Mouse (Mus musculus): Measurements from ENCODE around the gene Mkrn3. TPM values are rescaled to one million over a fixed set of nuclear protein-coding genes. Genes with fewer than 3 reads are reported as not detected.

Gene Mkrn3
- 25.2 and 26.4 TPM in 2 replicates for polyA plus RNA-seq (2016; fragmentation: Nextera tagmentation; extraction: Ambion mirVana)

DNA sequence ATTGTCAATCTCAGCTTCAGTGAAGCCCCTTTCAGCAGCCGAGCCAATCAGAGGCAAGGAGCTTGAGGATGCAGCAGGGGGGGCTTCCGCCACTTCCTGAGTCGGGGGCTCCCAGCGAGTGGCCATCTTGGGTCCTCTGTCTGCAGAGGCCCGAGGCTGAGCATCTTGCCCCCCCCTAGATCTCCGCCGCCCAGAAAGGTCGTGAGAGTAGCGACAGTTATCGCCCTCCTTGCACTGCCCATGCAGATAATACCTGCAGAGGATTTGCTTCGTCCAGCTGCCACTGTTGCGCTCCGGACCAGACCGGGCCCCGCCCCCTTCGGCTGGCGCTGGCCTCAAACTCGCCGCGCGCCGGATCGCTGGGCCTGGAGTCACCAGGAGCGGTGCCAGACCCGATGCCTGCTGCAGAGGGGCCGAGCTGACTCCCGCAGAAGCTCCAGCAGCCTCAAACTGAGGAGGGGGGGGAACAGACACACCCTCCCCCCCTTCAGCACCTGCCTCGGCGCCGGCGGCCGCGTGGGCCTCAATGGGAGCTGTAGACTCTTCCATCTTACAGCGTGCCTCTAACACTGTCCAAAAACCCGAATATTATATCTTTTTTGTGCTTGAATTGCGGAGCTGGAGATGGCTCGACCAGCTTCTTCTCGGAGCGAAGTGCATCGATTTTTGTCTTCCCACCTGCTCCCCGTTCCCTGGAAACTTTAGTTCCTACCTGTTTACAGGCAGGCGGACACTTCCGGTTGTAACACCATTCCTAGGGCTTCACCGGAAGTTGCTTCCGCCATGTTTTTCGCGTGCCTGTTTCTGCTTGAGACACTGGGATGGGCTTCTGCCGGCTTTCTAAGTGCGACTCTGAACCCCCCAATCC lies at the start of gene Mkrn3:
TSS of gene Mkrn3 (minus strand) at position 647 of the 868 bp plus-strand sequence.
- Histone ChIP-seq H3K36me3 (no peaks in the 10 kb centered on the region), H3K4me3 (peak within 1 kb of the TSS; percentile 72), H3K27ac (replicated peaks) (peak within 1 kb of the TSS; percentile 96), H3K9ac (replicated peaks) (peak within 1 kb of the TSS; percentile 88), H3K4me2 (replicated peaks) (peak within 1 kb of the TSS; percentile 64), H3K9me3 (peaks cover 16% of the 10 kb centered on the region; the same call in 1 of the 2 replicates), H3K4me1 (no peaks in the 10 kb centered on the region), H3K27me3 (no peaks in the 10 kb centered on the region)
- WGBS, result 20% methylated on average over 49 of the region's 49 CpGs
- ATAC-seq (ENCODE audit: low FRiP score, low read depth), result peak; percentile 78

DNA sequence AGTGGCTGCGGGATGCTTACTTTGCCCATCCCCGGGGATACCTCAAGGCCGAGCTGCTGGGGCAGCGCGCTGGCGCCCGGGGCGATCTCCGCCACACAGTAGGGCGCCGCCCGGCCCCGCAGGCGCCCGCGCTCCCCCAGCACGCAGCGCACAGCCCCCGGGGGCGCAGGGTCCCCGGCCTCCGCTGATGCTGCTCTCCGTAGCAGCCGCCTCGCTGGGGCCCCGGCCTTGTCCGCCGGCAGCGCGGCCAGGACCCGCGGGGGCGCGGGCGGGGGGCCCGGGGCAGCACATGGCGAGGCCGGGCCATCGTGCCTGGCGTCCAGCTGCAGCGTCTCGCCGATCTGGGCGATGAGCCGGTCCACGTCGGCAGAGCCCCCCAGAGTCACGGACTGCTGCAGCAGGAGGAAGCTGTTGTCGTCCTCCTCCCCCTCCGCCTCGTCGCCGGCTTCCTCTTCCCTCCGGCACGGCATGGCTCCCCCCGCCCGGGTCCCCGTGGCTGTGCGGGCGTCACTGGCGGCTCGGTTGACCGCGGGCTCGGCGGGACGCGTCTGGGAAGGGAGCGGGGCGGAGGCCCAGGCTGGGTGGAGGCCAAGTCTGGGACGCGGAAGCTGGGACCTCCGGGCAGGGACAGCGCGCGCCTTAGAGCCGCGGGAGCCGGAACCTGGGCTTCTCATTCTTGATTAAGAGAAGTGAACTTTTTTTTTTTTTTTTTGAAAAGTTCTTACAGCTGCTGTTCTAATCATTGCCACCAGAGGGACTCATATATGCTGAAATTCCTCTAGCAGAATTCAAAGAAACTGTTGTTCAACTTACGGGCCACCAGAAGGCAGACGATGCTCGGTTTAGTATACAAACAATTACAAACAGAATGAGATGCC lies 44.2 kb upstream of the Mkrn3 start, which contains the start of gene Peg12:
TSS of gene Peg12 (minus strand) at position 633 of the 878 bp plus-strand sequence.
- Histone ChIP-seq H3K36me3 (no peaks in the 10 kb centered on the region), H3K4me2 (replicated peaks) (peak within 1 kb of the TSS; percentile 54), H3K4me1 (peaks cover 5% of the 10 kb centered on the region; the same call in 1 of the 2 replicates), H3K9me3 (peaks cover 14% of the 10 kb centered on the region; the same call in 1 of the 2 replicates), H3K4me3 (peak within 1 kb of the TSS; percentile 71), H3K9ac (replicated peaks) (peak within 1 kb of the TSS; percentile 93), H3K27me3 (no peaks in the 10 kb centered on the region), H3K27ac (replicated peaks) (peak within 1 kb of the TSS; percentile 93)
- ATAC-seq (ENCODE audit: low FRiP score, low read depth), result peak; percentile 78
- 13% methylated on average over 77 of the region's 82 CpGs for WGBS

DNA sequence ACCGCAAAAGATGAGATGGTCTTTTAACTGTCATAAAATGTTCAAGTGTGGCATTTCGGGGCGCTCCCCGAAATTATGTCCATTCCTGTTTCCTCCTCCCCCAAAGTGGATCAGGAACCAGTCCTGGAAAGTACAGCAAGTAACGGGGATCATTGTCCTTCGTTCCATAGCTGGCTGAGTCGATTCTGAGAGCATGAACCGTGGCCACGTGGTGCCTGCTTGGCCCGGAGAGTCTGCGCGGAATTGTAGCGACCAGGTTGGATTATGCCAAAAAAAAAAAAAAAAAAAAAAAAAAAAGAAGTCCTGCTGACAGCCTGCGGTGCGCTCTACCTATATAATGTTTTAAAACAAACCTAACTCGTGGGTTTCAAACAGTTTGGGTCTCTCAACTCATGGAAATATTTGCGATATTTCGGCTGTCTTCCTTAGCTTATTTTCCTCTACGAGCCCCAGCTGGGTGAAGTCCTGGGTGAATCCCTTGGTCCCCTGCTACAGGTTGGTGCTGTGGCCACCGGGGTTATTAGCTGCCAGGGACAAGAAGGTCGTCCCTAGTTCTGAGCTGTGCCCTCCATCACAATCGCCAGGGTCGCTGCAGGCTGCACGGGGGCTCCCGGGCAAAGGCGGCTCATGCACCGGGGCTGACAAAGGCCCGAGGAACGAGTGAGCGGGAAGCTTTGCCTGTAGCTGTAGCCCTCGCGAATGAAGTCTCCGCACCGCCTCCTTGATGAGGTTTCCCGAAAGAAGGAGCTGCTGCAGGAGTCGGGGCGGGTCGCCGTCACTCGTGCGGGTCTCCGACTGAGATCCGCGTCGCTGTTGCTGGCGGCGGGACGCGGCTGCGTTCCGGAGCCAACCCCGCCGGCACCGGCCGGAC lies 43.3 kb upstream of the Mkrn3 start:
- Histone ChIP-seq H3K27ac (replicated peaks) (peak overlapping the region; percentile 93), H3K36me3 (no peaks in the 10 kb centered on the region), H3K9me3 (peaks cover 14% of the 10 kb centered on the region; the same call in 1 of the 2 replicates), H3K4me1 (peaks cover 5% of the 10 kb centered on the region; the same call in 1 of the 2 replicates), H3K4me3 (peak overlapping the region; percentile 71), H3K27me3 (no peaks in the 10 kb centered on the region), H3K4me2 (replicated peaks) (peak overlapping the region; percentile 54), H3K9ac (replicated peaks) (peak overlapping the region; percentile 93)
- peak; percentile 4; the same call in 1 of the 2 replicates for ATAC-seq (ENCODE audit: low FRiP score, low read depth)
- WGBS, result 29% methylated on average over 55 of the region's 55 CpGs

DNA sequence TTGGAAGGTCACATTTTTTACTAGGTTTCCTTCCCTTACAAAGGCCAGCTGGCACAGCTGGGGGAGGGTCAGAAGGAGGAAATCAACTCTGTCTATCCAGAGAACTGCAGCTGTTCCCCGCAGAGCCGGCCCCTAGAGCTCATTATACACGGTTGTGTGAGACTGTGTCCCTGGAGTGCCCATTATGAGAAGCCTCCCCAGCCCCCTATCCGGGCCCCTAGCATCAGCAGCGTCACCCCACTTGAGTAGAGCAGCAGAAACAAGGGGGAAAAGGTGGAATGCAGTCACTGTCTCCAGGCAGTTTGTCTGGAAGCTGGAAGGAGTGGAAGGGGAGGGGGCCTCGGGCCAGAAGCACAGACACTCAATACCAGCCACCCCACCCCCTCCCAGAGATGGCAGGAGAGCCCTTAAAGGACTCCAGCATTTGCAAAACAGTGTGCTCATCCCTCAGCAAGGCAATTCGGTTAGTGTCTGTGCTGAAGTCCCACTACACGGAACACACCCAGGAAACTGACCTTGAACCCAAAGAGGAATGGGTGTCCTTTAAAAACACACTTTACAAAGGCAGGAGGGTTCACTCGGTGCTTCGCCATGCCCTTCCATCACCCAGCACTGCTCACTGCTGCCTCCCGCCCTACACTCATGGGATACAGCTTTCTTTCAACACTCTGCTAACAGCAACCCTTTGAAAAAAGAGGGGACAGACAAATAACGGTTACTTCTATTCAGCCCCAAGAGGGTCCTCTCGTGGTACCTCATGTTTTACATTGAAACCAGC lies 42.5 kb upstream of the Mkrn3 start:
- WGBS, result 36% methylated on average over 13 of the region's 13 CpGs

DNA sequence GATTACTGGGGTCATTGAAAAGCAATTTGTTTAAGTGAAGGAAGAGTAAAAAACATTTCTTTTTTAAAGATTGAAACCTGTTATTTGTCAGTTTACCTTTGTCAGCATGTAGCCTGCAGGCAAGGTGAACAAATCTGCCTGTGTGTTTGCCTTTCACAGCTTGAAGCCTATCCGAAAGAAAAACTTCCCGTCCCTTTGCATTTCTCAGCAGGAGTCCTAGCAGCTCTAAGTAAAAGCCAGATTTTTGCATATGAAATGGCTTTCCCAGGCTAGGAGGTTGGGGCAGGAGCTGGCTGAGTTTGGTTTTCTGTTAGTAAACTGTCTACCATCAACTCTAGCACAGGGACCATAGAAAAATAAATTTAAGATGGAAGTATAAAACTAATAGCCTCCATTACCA lies 32.4 kb upstream of the Mkrn3 start:
- Histone ChIP-seq H3K4me3 (no peak overlapping the region), H3K9ac (replicated peaks) (no peak overlapping the region), H3K4me1 (no peaks in the 10 kb centered on the region), H3K4me2 (replicated peaks) (no peak overlapping the region), H3K36me3 (no peaks in the 10 kb centered on the region), H3K27ac (replicated peaks) (no peak overlapping the region), H3K27me3 (no peaks in the 10 kb centered on the region), H3K9me3 (no peaks in the 10 kb centered on the region)
- 25% methylated on average over 2 of the region's 2 CpGs for WGBS
- ATAC-seq (ENCODE audit: low FRiP score, low read depth), result no peak

More for the DNA sequence above, 42.5 kb upstream of the Mkrn3 start:
- Histone ChIP-seq H3K36me3 (no peaks in the 10 kb centered on the region), H3K9me3 (peaks cover 14% of the 10 kb centered on the region; the same call in 1 of the 2 replicates), H3K27ac (replicated peaks) (peak overlapping the region; percentile 93), H3K4me3 (peak overlapping the region; percentile 71), H3K4me2 (replicated peaks) (peak overlapping the region; percentile 54), H3K4me1 (peaks cover 5% of the 10 kb centered on the region; the same call in 1 of the 2 replicates), H3K27me3 (no peaks in the 10 kb centered on the region), H3K9ac (replicated peaks) (peak overlapping the region; percentile 93)
- peak; percentile 89 for ATAC-seq (ENCODE audit: low FRiP score, low read depth)

DNA sequence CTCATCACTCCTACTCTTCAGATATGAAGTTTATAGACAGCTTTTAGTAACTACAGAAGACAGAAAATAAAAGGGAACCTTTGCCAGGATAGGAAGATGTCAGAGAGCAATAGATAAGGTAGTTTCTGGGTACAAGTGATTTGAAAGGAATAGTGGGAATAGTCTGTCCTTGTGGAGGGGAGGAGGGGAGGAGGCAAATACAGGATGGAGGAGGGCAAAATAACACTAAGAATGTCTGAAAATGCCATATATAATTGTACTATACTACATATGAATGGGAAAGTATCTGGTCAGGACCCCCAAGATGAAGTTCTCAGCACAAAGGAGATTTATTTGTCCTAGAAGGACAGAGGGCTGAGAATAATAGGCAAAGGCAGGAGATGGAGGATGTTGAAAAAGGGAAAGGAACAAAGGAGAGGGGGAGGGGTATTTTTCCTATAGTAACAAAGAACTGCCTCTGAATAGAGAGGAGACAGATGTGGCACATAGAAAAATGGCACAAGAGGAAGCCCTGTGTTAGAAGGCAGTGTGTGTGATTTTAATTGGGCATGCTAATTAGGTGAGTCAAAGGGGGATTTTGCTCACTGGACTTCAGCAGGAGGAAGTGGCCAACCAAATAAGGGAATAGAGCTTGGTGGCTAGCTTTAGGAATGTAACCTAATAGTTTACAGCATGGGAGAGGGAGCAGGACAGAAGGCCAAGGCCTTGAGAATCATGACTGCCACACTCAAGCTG lies 25.7 kb upstream of the Mkrn3 start:
- Histone ChIP-seq H3K4me3 (no peak overlapping the region), H3K27me3 (no peaks in the 10 kb centered on the region), H3K36me3 (no peaks in the 10 kb centered on the region), H3K4me2 (replicated peaks) (no peak overlapping the region), H3K4me1 (peaks cover 6% of the 10 kb centered on the region; the same call in 1 of the 2 replicates), H3K9ac (replicated peaks) (no peak overlapping the region), H3K27ac (replicated peaks) (peak overlapping the region; percentile 49), H3K9me3 (0 out of 2 replicates have a peak, but pooled peaks cover 3% of the 10 kb centered on the region)
- peak; percentile 91 for ATAC-seq (ENCODE audit: low FRiP score, low read depth)

DNA sequence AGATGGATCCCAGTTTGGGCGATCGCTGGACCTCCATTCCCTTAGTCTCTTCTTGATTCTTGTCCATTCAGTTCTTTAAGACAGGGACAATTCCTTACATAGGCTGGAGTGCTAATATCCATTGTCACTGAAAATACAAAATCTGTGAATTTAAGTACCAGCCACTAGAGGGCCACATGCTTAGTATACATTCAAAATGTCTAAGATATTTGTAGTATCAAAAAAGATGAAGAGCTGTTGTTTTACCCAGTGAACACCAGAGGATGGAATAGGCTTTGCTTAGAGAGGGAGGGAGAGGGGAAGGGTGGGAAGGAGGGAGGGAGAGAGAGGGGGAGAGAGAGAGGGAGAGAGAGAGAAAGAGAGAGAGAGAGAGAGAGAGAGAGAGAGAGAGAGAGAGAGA lies 16.5 kb upstream of the Mkrn3 start:
- Histone ChIP-seq H3K36me3 (no peaks in the 10 kb centered on the region), H3K27ac (replicated peaks) (no peak overlapping the region), H3K27me3 (no peaks in the 10 kb centered on the region), H3K4me3 (no peak overlapping the region), H3K9me3 (no peaks in the 10 kb centered on the region), H3K4me2 (replicated peaks) (no peak overlapping the region), H3K9ac (replicated peaks) (no peak overlapping the region), H3K4me1 (no peaks in the 10 kb centered on the region)
- peak; percentile 9; the same call in 1 of the 2 replicates for ATAC-seq (ENCODE audit: low FRiP score, low read depth)
- 36% methylated on average over 2 of the region's 2 CpGs for WGBS

DNA sequence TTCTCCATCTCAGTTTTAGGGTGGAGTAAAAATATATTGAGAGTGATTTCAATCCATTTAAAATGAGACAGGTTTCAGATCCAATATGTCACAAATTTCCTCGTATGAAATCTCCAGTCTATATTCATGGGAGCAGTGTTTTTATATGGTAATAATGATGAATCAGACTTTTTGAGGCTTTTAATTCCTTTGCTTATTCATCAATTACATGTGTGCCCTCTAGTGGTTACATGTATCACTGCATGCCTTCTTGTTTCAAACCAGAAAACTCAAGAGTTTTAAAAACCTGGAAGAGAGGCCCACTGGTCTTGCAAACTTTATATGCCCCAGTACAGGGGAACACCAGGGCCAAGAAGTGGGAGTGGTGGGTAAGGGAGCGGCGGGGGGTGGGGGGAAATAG lies 13.3 kb upstream of the Mkrn3 start:
- 34% methylated on average over 3 of the region's 3 CpGs for WGBS
- Histone ChIP-seq H3K4me1 (no peaks in the 10 kb centered on the region), H3K4me3 (no peak overlapping the region)

DNA sequence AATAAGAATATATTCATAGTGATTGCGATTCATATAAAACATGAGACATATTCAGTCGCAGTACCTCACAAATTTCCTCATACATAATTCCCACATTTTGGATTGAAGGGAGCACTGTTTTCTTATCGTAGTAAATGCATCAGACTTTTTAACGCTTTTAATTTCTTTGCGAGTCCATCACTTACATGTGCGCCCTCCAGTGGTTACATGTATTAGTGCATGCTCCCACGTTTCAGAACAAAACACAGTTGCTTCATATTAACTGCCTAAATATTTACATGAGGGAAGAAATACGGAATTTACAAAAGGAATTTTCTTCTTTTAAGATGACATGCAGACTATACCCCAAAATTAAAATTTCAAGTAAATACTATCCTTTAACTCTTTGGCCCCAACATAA lies 8.4 kb upstream of the Mkrn3 start:
- ATAC-seq (ENCODE audit: low FRiP score, low read depth), result no peak
- no peaks in the 10 kb centered on the region for H3K4me1 ChIP-seq
- no peaks in the 10 kb centered on the region for H3K27me3 ChIP-seq
- H3K27ac ChIP-seq (replicated peaks), result no peak overlapping the region
- H3K4me3 ChIP-seq, result no peak overlapping the region
- no peak overlapping the region; the same call in 1 of the 2 replicates for H3K4me2 ChIP-seq (replicated peaks)
- H3K36me3 ChIP-seq, result no peaks in the 10 kb centered on the region
- 21% methylated on average over 8 of the region's 8 CpGs for WGBS
- no peaks in the 10 kb centered on the region for H3K9me3 ChIP-seq
- no peak overlapping the region for H3K9ac ChIP-seq (replicated peaks)

More for the DNA sequence above, 13.3 kb upstream of the Mkrn3 start:
- Histone ChIP-seq H3K36me3 (no peaks in the 10 kb centered on the region), H3K27me3 (no peaks in the 10 kb centered on the region), H3K27ac (replicated peaks) (no peak overlapping the region), H3K9me3 (no peaks in the 10 kb centered on the region), H3K9ac (replicated peaks) (no peak overlapping the region), H3K4me2 (replicated peaks) (no peak overlapping the region)
- ATAC-seq (ENCODE audit: low FRiP score, low read depth), result no peak

DNA sequence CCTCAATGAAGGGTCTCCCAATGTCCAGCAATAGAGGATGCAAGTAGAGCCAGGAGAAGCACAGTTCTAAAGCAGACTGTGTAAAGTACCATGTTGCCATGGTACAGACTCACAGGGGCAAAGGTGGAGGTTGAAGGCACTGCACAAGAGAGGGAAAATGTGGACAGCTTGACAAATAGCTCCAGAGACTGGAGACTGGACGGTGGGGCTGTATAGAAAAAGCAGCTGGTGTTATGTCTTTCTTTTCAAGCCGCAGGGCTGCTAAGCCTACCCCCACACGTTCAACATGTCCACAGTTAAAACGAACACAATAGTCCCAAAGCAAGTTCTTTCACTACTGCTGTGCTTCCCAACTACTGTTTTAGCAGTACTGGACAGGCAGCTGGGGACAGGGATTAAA lies 3.3 kb upstream of the Mkrn3 start:
- H3K4me3 ChIP-seq, result peak overlapping the region; percentile 33
- 25% methylated on average over 4 of the region's 4 CpGs for WGBS
- H3K4me1 ChIP-seq, result no peaks in the 10 kb centered on the region
- peak overlapping the region; percentile 47; the same call in 1 of the 2 replicates for H3K9ac ChIP-seq (replicated peaks)
- ATAC-seq (ENCODE audit: low FRiP score, low read depth), result peak; percentile 72
- H3K36me3 ChIP-seq, result no peaks in the 10 kb centered on the region
- H3K27me3 ChIP-seq, result no peaks in the 10 kb centered on the region
- peaks cover 16% of the 10 kb centered on the region; the same call in 1 of the 2 replicates for H3K9me3 ChIP-seq
- H3K27ac ChIP-seq (replicated peaks), result peak overlapping the region; percentile 85
- peak overlapping the region; percentile 42 for H3K4me2 ChIP-seq (replicated peaks)

Data from midbrain, embryonic 12.5 days (tissue).